Mouse (Mus musculus): ENCODE results near the gene Morf4l1. TPM values are rescaled to one million over a fixed set of nuclear protein-coding genes. Genes with fewer than 3 reads are reported as not detected.
"Not testable (repeated sequence)": the region's sequence is repeated elsewhere in the genome, so short reads cannot be mapped to it uniquely, and the experiment has no call there.

Gene Morf4l1
- polyA plus RNA-seq, 1 experiment from 2014 or later, result 546 TPM

- H3K27ac ChIP-seq (ENCODE audit: low read depth, low read length); ATAC-seq; H3K4me1 ChIP-seq (ENCODE audit: control insufficient read depth, insufficient read depth, low read length); H3K4me2 ChIP-seq (ENCODE audit: low read length); H3K27me3 ChIP-seq (replicated peaks; ENCODE audit: control insufficient read depth, insufficient read depth, low read length); DNase-seq (ENCODE audit: low spot score); H3K36me3 ChIP-seq (ENCODE audit: control insufficient read depth, insufficient read depth, low read length); H3K9ac ChIP-seq (ENCODE audit: low read length); H3K9me3 ChIP-seq (replicated peaks; ENCODE audit: control insufficient read depth, low read length); H3K4me3 ChIP-seq (ENCODE audit: low read depth, low read length): not testable (repeated sequence)
- 93% methylated on average over 8 of the region's 8 CpGs for WGBS
Measured at GRCm38 (mm10) chr9:90042906-90043305, 71.7 kb downstream of the Morf4l1 start.

Other genes with a start within 250 kb of the Morf4l1 start
- gene Rasgrf1, start 204.9 kb downstream of the Morf4l1 start, polyA plus RNA-seq (2014; fragmentation: Nextera tagmentation; extraction: Ambion mirVana), result 3.8 and 7.2 TPM in 2 replicates
- gene Ctsh, start 60.6 kb downstream of the Morf4l1 start, polyA plus RNA-seq (2014; fragmentation: Nextera tagmentation; extraction: Ambion mirVana), result 14.4 and 20.7 TPM in 2 replicates
- gene Adamts7, start 48.3 kb upstream of the Morf4l1 start, polyA plus RNA-seq (2014; fragmentation: Nextera tagmentation; extraction: Ambion mirVana), result 9.4 and 9.7 TPM in 2 replicates
- gene Tbc1d2b, start 156.0 kb upstream of the Morf4l1 start, polyA plus RNA-seq (2014; fragmentation: Nextera tagmentation; extraction: Ambion mirVana), result 4.3 and 6.5 TPM in 2 replicates

Measured in forebrain, embryonic 14.5 days (tissue).